8 mouse cellular contexts compared by ENCODE assay signal in the genomic region with DNA sequence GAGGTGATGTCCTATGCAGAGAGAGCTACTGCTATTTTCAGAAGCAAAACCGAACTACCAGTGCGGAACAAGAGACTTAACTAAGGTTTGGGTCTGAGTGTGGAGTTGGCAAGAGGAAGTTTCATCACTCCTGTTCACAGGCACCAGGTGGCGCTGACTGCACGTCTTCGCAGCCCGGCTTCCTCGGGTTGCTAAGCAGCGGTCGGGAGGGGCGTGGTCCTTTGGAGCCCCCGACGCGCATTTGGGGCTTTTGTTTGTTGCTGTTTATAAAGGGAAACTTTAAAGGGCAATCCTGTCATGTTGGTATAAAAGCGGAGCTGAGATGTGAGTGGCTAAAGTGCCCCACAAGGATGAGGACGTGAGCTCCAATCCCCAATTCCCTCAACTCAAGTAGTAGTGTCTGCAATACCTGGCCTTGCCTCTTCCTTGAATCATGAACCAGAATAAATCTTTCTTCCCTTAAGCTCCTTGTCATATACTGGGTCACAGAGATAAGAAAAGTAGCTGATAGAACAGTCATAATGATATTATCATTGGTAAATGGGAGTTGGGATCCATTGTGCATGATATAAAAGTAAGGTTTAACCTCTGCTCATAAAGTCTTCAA. TPM values are rescaled to one million over a fixed set of nuclear protein-coding genes. Genes with fewer than 3 reads are reported as not detected.
DNase-seq lines count a peak whose midpoint lies in the region; ATAC-seq lines count a peak whose summit lies in the region.
"Had no signal": no experiment of that assay in that cellular context is flagged by ENCODE, and none has a peak within 500 bp of the region (broad histone marks: within the 10 kb centered on the region; RNA-seq: fewer than 3 reads in every experiment).

No protein-coding gene starts in this region.

- no peak overlapping the region for H3K9ac ChIP-seq in intestine, embryonic 16.5 days (ENCODE audit: low read depth, low read length)
- H3K9ac ChIP-seq in midbrain, embryonic 13.5 days (replicated peaks) = no peak overlapping the region

- intact Hi-C loops in left cerebral cortex, postnatal 25 days (cut with DNase I) = loop anchor here (5.0 kb wide), 3 partner anchors 124 to 224 kb away; a partner anchor contains a TSS

- no peaks in the 10 kb centered on the region for H3K36me3 ChIP-seq in intestine, embryonic 16.5 days (ENCODE audit: control insufficient read depth, insufficient read depth, low read length)
- H3K36me3 ChIP-seq in midbrain, embryonic 13.5 days = no peaks in the 10 kb centered on the region

- H3K27ac ChIP-seq in intestine, embryonic 16.5 days (ENCODE audit: low read length) = no peak overlapping the region
- H3K27ac ChIP-seq in midbrain, embryonic 13.5 days = no peak overlapping the region

- no peak overlapping the region for H3K4me3 ChIP-seq in intestine, embryonic 16.5 days (ENCODE audit: low read length)
- peak overlapping the region; percentile 27 for H3K4me3 ChIP-seq in midbrain, embryonic 13.5 days (replicated peaks)
- H3K4me3 ChIP-seq: myocyte had no signal

- H3K9me3 ChIP-seq in intestine, embryonic 16.5 days (ENCODE audit: control insufficient read depth, low read length) = no peaks in the 10 kb centered on the region
- no peaks in the 10 kb centered on the region for H3K9me3 ChIP-seq in midbrain, embryonic 13.5 days

- no peaks in the 10 kb centered on the region for H3K27me3 ChIP-seq in intestine, embryonic 16.5 days (replicated peaks; ENCODE audit: control insufficient read depth, insufficient read depth, low read length)
- H3K27me3 ChIP-seq in midbrain, embryonic 13.5 days = peaks cover 69% of the 10 kb centered on the region

- WGBS in intestine, embryonic 16.5 days = 5% methylated on average over 15 of the region's 15 CpGs
- WGBS in midbrain, embryonic 13.5 days = 4% methylated on average over 15 of the region's 15 CpGs

- no peaks in the 10 kb centered on the region for H3K4me1 ChIP-seq in intestine, embryonic 16.5 days (ENCODE audit: control insufficient read depth, insufficient read depth, low read length)
- peaks cover 24% of the 10 kb centered on the region for H3K4me1 ChIP-seq in midbrain, embryonic 13.5 days (replicated peaks)

- H3K4me2 ChIP-seq in intestine, embryonic 16.5 days (ENCODE audit: low read depth, low read length) = no peak overlapping the region; the same call in 1 of the 2 replicates
- H3K4me2 ChIP-seq in midbrain, embryonic 13.5 days (replicated peaks) = peak overlapping the region; percentile 50

- peak; percentile 56 for DNase-seq in adrenal gland, adult 8-10 months
- peak; percentile 84 for DNase-seq in embryo, embryonic 10 days (ENCODE audit: low spot score)
- DNase-seq in gastrocnemius, postnatal 25 days = peak; percentile 48
- peak; percentile 84 to 85 for DNase-seq in left cerebral cortex, postnatal 25 days (ENCODE audit: low spot score in 2 of 2)
- peak; percentile 29 to 43 for DNase-seq in spleen, postnatal 36 days (ENCODE audit: low spot score in 2 of 2)

- 0 out of 2 replicates have a peak, but pooled peaks have one; percentile 50 for ATAC-seq in intestine, embryonic 16.5 days
- peak; percentile 31 for ATAC-seq in midbrain, embryonic 13.5 days

RNA-seq across cellular contexts. Expression of a gene that starts 40.1 kb away (rescaled TPM):
- total RNA-seq in adrenal gland, adult 8-10 months (2022) = 1 to 10 TPM in 2 of 4 experiments, under 1 TPM in 2; 0.24 to 2.1 (median 1.3) TPM
- not detected for total RNA-seq in gastrocnemius, postnatal 25 days (2021)
- polyA plus RNA-seq in intestine, embryonic 16.5 days (2015; fragmentation: Nextera tagmentation; extraction: Ambion mirVana) = 0.13 and 0.20 TPM in 2 replicates
- 10 to 100 TPM; 33.8 to 36.3 TPM for total RNA-seq in left cerebral cortex, postnatal 25 days (2021)
- 0.54 and 0.75 TPM in 2 replicates for polyA plus RNA-seq in midbrain, embryonic 13.5 days (2015; fragmentation: Nextera tagmentation; extraction: Ambion mirVana)

Comparison
In these comparisons a context has a peak if more than half of its experiments do, and no peak if none do; other contexts are left out.
1. RNA of a gene that starts 40.1 kb away (total RNA-seq): 33.8 to 36.3 TPM in left cerebral cortex, postnatal 25 days; 0.24 to 2.1 TPM in adrenal gland, adult 8-10 months and not detected in gastrocnemius, postnatal 25 days; every median in the first group is over 10 times any median in the second.
2. Peak in every context shown above with its lines, with median percentiles within 50 percentile points of each other: DNase-seq.